Mouse (Mus musculus): ENCODE measurements around the gene Prr5.

- TF ChIP-seq CTCF (IDR thresholded peaks at IDR 0.05; ENCODE audit: low read depth) (no peak), EP300 (IDR thresholded peaks at IDR 0.05; ENCODE audit: low read depth) (no peak)
These were observed 26.2 kb upstream of the Prr5 start for GRCm38 (mm10) chr15:84643178-84643577.
